28 mouse cellular contexts compared by ENCODE assay signal in the genomic region with DNA sequence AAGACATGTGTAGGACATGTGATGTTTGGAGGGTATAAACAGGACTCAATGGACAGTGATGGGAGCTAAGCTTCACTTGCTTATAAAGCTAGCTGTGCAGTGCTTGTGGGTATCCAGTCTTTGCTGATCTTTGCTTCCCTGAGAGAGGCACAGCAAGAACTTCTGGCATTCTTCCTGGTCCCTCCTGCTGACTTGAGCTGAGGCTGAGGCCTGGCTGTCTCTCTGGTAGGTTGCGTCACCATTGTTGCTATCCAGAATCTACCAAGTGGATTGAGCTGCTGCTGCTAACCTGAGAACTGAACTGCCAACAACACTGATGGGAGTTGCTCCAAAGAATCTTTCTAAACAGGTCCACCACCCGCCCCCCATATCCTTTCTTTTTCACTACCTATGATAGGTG. TPM values are rescaled to one million over a fixed set of nuclear protein-coding genes. Genes with fewer than 3 reads are reported as not detected.
A peak's percentile ranks its signal among the peaks of the same experiment; 100 is the strongest.
DNase-seq lines count a peak whose midpoint lies in the region; ATAC-seq and TF ChIP-seq lines count a peak whose summit lies in the region.
"Had no signal": no experiment of that assay in that cellular context is flagged by ENCODE, and none has a peak within 500 bp of the region (broad histone marks: within the 10 kb centered on the region; RNA-seq: fewer than 3 reads in every experiment).

No protein-coding gene starts in this region.

- no peak overlapping the region for H3K27ac ChIP-seq in gastrocnemius, adult 2 months
- 0 out of 2 replicates have a peak overlapping the region, but pooled peaks have one; percentile 28 for H3K27ac ChIP-seq in limb, embryonic 13.5 days
- no peak overlapping the region for H3K27ac ChIP-seq in limb, embryonic 10.5 days
- H3K27ac ChIP-seq: embryonic facial prominence, embryonic 15.5 days; hindbrain, embryonic 10.5 days; intestine, embryonic 15.5 days; liver, embryonic 14.5 days; macrophage; neural tube, embryonic 15.5 days; stomach, postnatal 0 days had no signal

- H3K4me3 ChIP-seq in gastrocnemius, adult 2 months = no peak overlapping the region
- no peak overlapping the region for H3K4me3 ChIP-seq in limb, embryonic 13.5 days
- H3K4me3 ChIP-seq in limb, embryonic 10.5 days = no peak overlapping the region
- H3K4me3 ChIP-seq: embryonic facial prominence, embryonic 15.5 days; hindbrain, embryonic 10.5 days; intestine, embryonic 15.5 days; neural tube, embryonic 15.5 days had no signal

- H3K4me2 ChIP-seq in limb, embryonic 13.5 days (replicated peaks) = no peak overlapping the region
- H3K4me2 ChIP-seq: embryonic facial prominence, embryonic 15.5 days; intestine, embryonic 15.5 days; midbrain, embryonic 11.5 days; neural tube, embryonic 15.5 days had no signal

- intact Hi-C loops in gastrocnemius, adult 2 months (cut with DNase I) = no loop called here

- TF ChIP-seq CTCF in gastrocnemius, adult 2 months (IDR thresholded peaks at IDR 0.05) = no peak

- H3K4me1 ChIP-seq in limb, embryonic 13.5 days = no peaks in the 10 kb centered on the region
- no peaks in the 10 kb centered on the region for H3K4me1 ChIP-seq in limb, embryonic 10.5 days
- H3K4me1 ChIP-seq: embryonic facial prominence, embryonic 15.5 days; hindbrain, embryonic 10.5 days; intestine, embryonic 15.5 days; neural tube, embryonic 15.5 days had no signal

- DNase-seq in gastrocnemius, adult 2 months = peak; percentile 36
- DNase-seq in gastrocnemius, postnatal 4 days (ENCODE audit: low spot score in 2 of 2) = no peak
- no peak for DNase-seq in limb, embryonic 10.5 days (ENCODE audit: low spot score)
- DNase-seq in 3T3-L1 (ENCODE audit: low read depth, low spot score) = peak; percentile 76
- DNase-seq in fibroblast of lung, adult 2 months (ENCODE audit: low read depth) = peak; percentile 22
- DNase-seq in spleen, postnatal 4 days (ENCODE audit: low spot score in 2 of 2) = no peak
- DNase-seq in right cerebral cortex, postnatal 36 days (ENCODE audit: low spot score in 2 of 2) = no peak
- DNase-seq: adrenal gland, postnatal 25 days; cerebellum, adult 9-11 months; kidney, adult 8-10 months; kidney, postnatal 25 days; layer of hippocampus, postnatal 36 days; right cerebral cortex, adult 18-20 months; thymus, adult 2 months had no signal

- no peak overlapping the region for H3K9ac ChIP-seq in limb, embryonic 13.5 days
- H3K9ac ChIP-seq: embryonic facial prominence, embryonic 15.5 days; intestine, embryonic 15.5 days; liver, embryonic 14.5 days; neural tube, embryonic 15.5 days had no signal

- no peaks in the 10 kb centered on the region for H3K36me3 ChIP-seq in limb, embryonic 13.5 days
- peaks cover 3% of the 10 kb centered on the region; the same call in 1 of the 2 replicates for H3K36me3 ChIP-seq in limb, embryonic 10.5 days
- H3K36me3 ChIP-seq: embryonic facial prominence, embryonic 15.5 days; intestine, embryonic 15.5 days; neural tube, embryonic 15.5 days had no signal

- no peaks in the 10 kb centered on the region for H3K27me3 ChIP-seq in limb, embryonic 13.5 days
- H3K27me3 ChIP-seq in limb, embryonic 10.5 days (ENCODE audit: low read depth, poor library complexity, severe bottlenecking) = no peaks in the 10 kb centered on the region
- H3K27me3 ChIP-seq: embryonic facial prominence, embryonic 15.5 days; intestine, embryonic 15.5 days; neural tube, embryonic 15.5 days had no signal

- ATAC-seq in limb, embryonic 13.5 days (ENCODE audit: low FRiP score, low read depth) = no peak
- ATAC-seq: forebrain, embryonic 16.5 days; hindbrain, embryonic 16.5 days; intestine, embryonic 15.5 days had no signal

- H3K9me3 ChIP-seq in limb, embryonic 13.5 days = no peaks in the 10 kb centered on the region
- no peaks in the 10 kb centered on the region for H3K9me3 ChIP-seq in limb, embryonic 10.5 days (replicated peaks)
- H3K9me3 ChIP-seq: embryonic facial prominence, embryonic 15.5 days; hindbrain, embryonic 10.5 days; intestine, embryonic 15.5 days; neural tube, embryonic 15.5 days had no signal

- WGBS in limb, embryonic 13.5 days = 95% methylated on average over 2 of the region's 2 CpGs
- 91% methylated on average over 2 of the region's 2 CpGs for WGBS in limb, embryonic 10.5 days

RNA-seq across cellular contexts. Expression of gene Ogn, which starts 21.2 kb away (rescaled TPM):
- total RNA-seq in gastrocnemius, adult 2 months (2021) = 10 to 100 TPM; 21.3 to 46.8 TPM
- total RNA-seq in gastrocnemius, postnatal 4 days (2021) = 100 to 1,000 TPM; 194 to 208 TPM
- 150 and 159 TPM in 2 replicates for polyA plus RNA-seq in limb, embryonic 13.5 days (2015; fragmentation: Nextera tagmentation; extraction: Ambion mirVana)
- 1.3 and 1.7 TPM in 2 replicates for polyA plus RNA-seq in limb, embryonic 10.5 days (2016; fragmentation: Nextera tagmentation; extraction: Ambion mirVana)
- total RNA-seq: granulocyte monocyte progenitor cell, adult 5-6 weeks had no signal
- polyA plus RNA-seq: macrophage had no signal

RNA-seq across cellular contexts. Expression of gene Cenpp, which starts 23.5 kb away (rescaled TPM):
- total RNA-seq in gastrocnemius, adult 2 months (2021) = under 1 TPM; 0.79 to 0.86 TPM
- total RNA-seq in gastrocnemius, postnatal 4 days (2021) = 1 to 10 TPM; 5.6 to 5.7 TPM
- polyA plus RNA-seq in limb, embryonic 13.5 days (2015; fragmentation: Nextera tagmentation; extraction: Ambion mirVana) = 24.3 and 30.9 TPM in 2 replicates
- polyA plus RNA-seq in limb, embryonic 10.5 days (2016; fragmentation: Nextera tagmentation; extraction: Ambion mirVana) = 34.0 and 37.7 TPM in 2 replicates

RNA-seq across cellular contexts. Expression of gene Nol8, which starts 23.8 kb away (rescaled TPM):
- 10 to 100 TPM; 12.8 to 13.1 TPM for total RNA-seq in gastrocnemius, adult 2 months (2021)
- total RNA-seq in gastrocnemius, postnatal 4 days (2021) = 10 to 100 TPM; 10.2 TPM
- 18.7 and 19.0 TPM in 2 replicates for polyA plus RNA-seq in limb, embryonic 13.5 days (2015; fragmentation: Nextera tagmentation; extraction: Ambion mirVana)
- polyA plus RNA-seq in limb, embryonic 10.5 days (2016; fragmentation: Nextera tagmentation; extraction: Ambion mirVana) = 19.4 and 20.7 TPM in 2 replicates

RNA-seq across cellular contexts. Expression of gene Omd, which starts 46.8 kb away (rescaled TPM):
- total RNA-seq in gastrocnemius, adult 2 months (2021) = 1 to 10 TPM; 1.9 to 4.8 TPM
- total RNA-seq in gastrocnemius, postnatal 4 days (2021) = 1 to 10 TPM in 1 of 2 experiments, under 1 TPM in 1; 0.93 to 1.5 TPM
- 2.4 and 4.0 TPM in 2 replicates for polyA plus RNA-seq in limb, embryonic 13.5 days (2015; fragmentation: Nextera tagmentation; extraction: Ambion mirVana)
- 1.1 and 1.3 TPM in 2 replicates for polyA plus RNA-seq in limb, embryonic 10.5 days (2016; fragmentation: Nextera tagmentation; extraction: Ambion mirVana)
- total RNA-seq: common myeloid progenitor, adult 5-6 weeks; granulocyte monocyte progenitor cell, adult 5-6 weeks had no signal
- polyA plus RNA-seq: macrophage; small intestine, adult 2 months; thymus, adult 2 months had no signal

RNA-seq across cellular contexts. Expression of gene Iars, which starts 52.8 kb away (rescaled TPM):
- total RNA-seq in gastrocnemius, adult 2 months (2021) = 10 to 100 TPM; 85.7 to 85.8 TPM
- 10 to 100 TPM; 71.2 to 71.3 TPM for total RNA-seq in gastrocnemius, postnatal 4 days (2021)
- 66.0 and 71.3 TPM in 2 replicates for polyA plus RNA-seq in limb, embryonic 13.5 days (2015; fragmentation: Nextera tagmentation; extraction: Ambion mirVana)
- 106 and 117 TPM in 2 replicates for polyA plus RNA-seq in limb, embryonic 10.5 days (2016; fragmentation: Nextera tagmentation; extraction: Ambion mirVana)

Comparison
In these comparisons a context has a peak if more than half of its experiments do, and no peak if none do; other contexts are left out.
1. DNase-seq: peak in gastrocnemius, adult 2 months (single experiment), 3T3-L1 (single experiment) and fibroblast of lung, adult 2 months (single experiment); none in gastrocnemius, postnatal 4 days (0 of 2), limb, embryonic 10.5 days (single experiment), spleen, postnatal 4 days (0 of 2) and right cerebral cortex, postnatal 36 days (0 of 2).
2. RNA of gene Ogn, which starts 21.2 kb away (total RNA-seq): 194 to 208 TPM in gastrocnemius, postnatal 4 days; 21.3 to 46.8 TPM in gastrocnemius, adult 2 months; every median in the first group is over 4 times any median in the second.